Mouse (Mus musculus): ENCODE results near the gene Lbhd1.
A peak's percentile ranks its signal among the peaks of the same experiment; 100 is the strongest.

Gene Lbhd1

DNA sequence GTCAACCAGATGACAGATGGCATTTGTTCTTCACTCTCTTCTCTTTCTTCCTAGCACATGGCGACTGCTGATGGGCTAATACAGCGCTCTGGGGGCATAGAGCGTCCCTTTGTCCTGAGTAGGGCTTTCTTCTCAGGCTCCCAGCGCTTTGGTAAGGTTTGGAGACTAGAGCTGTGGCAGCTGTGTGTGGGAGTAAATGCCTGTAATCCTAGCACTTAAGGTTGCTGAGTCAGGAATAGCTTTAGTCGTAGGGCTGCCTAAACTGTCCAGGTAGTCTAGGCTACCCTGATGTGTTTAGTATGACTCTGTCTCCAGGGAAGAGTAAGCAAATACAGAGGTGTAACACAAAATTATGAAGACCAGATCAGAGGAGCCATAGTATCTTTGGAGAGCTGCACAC, 28.3 kb downstream of the Lbhd1 start:
- DNase-seq (ENCODE audit: low spot score): no peak

DNA sequence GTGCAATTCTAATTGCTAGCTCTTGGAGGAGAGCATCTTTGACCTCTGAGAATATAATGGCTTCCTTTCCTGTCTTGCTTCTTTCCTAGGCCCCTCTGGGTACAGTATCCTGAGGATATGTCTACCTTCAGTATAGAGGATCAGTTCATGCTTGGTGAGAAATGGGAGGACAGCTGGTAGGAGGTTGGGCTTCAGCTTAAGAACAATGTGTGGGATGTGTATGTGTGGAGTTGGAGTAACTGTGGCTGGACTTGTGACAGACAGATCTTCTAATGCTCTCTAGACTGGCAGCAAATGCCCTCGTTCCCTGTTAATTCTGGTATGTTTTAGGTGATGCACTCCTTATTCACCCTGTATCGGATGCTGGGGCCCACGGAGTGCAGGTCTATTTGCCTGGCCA, 30.7 kb downstream of the Lbhd1 start:
- no peak for DNase-seq (ENCODE audit: low spot score)

GRCm38 (mm10) chr19:8919000-8919399, 35.5 kb downstream of the Lbhd1 start:
- no peak for DNase-seq (ENCODE audit: low spot score)

DNA sequence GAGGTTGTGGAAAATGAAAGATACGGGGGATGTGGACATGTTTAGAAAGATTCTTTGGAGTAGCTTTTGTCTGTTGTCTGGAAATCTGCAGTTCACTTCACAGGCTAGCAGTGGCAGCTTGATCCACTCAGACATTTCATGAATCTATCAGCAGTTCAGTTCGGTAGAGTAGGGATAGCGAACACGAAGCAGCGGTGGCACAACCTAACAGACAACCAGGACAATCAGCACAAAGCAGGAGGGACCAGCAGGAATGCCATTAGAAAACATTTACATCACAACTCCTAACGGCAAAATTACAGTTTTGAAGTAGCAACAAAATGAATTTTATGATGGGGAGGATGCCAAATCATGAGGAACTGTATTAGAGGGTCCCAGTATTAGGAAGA, 36.1 kb downstream of the Lbhd1 start:
- no peak for DNase-seq (ENCODE audit: low spot score)

DNA sequence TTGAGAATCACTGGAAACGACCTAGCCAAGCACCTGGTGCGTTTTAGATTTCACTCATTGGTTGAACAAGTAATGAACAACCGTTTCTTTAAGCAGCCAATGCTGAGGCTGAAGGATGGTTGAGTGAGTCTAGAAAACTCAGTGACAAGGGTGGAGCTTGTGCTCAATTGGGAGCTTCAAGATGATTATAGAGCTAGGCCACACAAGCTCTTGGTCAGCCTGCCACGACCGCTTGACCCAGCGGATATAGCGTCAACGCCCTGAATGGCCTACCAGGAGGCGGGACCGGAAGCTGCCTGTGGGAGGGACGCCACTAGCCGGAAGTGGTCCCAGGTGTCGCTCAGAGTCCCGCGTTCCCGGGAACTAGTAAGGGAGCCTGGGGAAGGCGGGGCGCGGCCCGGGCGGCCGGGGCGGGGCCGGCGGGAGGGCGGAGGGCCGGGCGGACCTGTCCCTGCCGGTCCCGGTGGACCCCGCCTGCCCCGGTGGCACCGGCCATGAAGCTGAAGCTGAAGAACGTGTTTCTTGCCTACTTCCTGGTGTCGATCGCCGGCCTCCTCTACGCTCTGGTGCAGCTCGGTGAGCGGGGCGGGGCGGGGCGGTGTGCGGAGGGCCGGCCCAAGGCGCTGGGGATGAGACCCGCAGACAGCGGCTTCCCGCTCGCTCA, 36.7 kb downstream of the Lbhd1 start, which contains the start of gene B3gat3:
Gene B3gat3 (plus strand): TSS at position 302 of the 664 bp plus-strand sequence.
- DNase-seq (ENCODE audit: low spot score): peak; percentile 82

GRCm38 (mm10) chr19:8920836-8921291, 37.3 kb downstream of the Lbhd1 start:
- no peak for DNase-seq (ENCODE audit: low spot score)

- DNase-seq (ENCODE audit: low spot score): no peak
Measured at GRCm38 (mm10) chr19:8921741-8922140, 38.2 kb downstream of the Lbhd1 start.

GRCm38 (mm10) chr19:8926766-8927165, 43.2 kb downstream of the Lbhd1 start:
- no peak for DNase-seq (ENCODE audit: low spot score)

DNA sequence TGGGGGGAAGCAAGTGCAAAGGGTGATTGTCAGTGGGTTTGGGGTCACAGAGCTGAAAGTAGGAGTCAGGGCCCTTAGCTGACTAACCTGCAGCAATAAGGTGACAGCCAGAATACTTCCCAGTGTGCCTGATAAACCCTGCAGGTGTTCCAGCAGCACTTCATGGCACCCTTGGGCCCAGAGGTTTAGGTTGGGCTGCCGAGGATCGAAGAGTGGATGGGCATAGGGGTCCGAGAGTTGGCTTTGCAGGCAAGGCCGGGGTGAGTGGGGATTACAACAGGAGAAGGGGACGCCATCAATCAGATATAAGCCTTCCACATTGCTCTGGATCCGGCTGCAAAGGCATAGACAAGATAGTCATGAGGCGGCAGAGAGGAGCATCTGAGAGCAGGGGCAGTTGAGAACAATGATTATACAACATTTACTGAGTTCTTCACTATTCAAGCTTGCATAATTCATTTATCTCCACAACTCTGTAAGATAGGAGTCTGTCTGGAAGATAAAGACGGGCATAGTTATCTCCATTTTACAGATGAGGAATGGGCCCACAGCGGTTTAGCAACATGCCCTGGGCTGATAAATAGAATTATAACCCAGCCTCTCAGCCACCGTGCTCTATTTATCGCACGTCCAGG, 44.5 kb downstream of the Lbhd1 start:
- no peak for DNase-seq (ENCODE audit: low spot score)

- no peak for DNase-seq (ENCODE audit: low spot score)
Measured at GRCm38 (mm10) chr19:8928689-8929223, 45.2 kb downstream of the Lbhd1 start.

DNA sequence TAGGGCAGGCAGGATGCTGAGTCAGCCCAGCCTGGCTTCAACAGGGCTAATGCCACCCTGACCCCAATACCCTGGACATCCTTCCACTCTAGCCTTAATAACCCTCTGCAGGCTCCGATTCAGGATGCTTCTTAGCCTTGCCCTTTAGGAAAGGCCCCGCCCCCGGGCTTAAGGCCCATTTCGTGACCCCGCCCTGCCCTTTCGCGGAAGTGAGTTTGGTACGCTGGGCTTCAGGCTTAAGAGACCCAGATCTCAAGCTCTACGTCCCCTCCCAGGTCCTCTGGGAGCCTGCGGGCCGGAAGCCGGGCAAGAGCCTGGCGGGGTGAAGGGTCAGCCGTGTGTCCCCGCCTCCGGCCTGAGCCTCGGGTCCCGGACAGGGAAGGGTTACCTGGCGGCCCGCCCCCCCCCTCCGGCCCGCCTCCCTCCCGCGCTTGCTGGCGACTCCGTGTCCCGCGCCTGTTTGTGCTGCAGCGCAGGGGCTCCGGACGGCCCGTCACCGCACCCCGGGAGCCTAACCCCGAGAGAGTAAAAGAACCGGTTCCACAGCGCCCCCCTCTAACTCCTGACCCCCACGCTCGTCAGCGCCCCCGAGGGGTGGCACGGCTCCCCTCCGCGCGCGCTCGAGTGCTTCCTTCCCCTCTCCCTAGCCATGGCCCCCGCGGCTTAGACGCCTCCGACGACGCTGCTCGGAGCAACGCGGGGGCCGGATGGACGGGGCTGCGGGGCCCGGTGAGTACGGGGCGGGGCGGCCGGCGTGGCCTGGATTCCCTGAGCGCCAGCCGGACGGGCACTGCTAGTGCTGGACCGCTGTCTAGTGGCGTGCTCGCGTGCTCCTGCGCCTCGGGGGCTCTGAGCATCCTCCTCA, 45.9 kb downstream of the Lbhd1 start, which contains the start of the genes Rom1 and Eml3:
Gene Rom1 (minus strand): TSS at position 133 of the 865 bp plus-strand sequence.
Gene Eml3 (plus strand): TSS at position 329 of the 865 bp plus-strand sequence.
- no peak for DNase-seq (ENCODE audit: low spot score)

DNA sequence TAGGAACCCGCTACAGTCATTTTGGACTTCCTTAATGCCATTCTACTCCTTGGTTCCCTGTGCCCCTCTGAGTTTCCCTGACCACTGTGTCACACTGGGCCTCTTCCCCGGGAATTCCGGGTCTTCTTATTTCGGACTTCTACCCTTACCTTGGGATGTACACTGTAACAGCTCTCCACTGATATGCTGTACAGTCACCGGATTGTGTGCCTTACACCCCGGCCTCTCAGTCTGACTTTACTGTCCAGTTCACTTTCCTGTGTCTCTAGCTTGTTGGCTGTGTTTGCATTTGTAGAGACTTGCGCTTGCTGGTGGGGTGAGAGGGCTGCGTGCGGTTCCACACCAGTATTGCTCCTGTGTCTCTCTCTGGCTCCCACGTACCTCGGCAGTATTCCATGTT, 46.6 kb downstream of the Lbhd1 start:
- DNase-seq (ENCODE audit: low spot score): no peak

- no peak for DNase-seq (ENCODE audit: low spot score)
Measured at GRCm38 (mm10) chr19:8930771-8931170, 47.2 kb downstream of the Lbhd1 start.

DNA sequence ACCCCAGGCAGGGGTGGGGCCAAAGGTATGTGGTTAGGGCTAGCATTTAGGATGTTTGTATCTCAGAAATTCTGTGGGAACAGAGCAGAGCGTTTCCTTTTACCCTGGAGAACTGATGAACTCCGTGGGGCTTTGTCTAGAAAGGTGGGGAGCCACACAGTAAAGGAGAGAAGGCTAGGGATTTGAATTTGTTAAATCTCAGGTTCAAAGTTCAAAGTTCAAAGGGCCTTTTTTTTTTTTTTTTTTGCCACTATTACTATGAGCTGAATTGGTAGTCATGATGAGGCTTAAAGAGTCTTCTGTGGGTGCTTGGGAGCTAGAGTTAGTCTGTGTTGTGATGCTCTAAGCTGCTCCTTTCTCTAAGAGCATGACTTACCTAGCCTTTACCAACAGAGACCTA, 53.2 kb downstream of the Lbhd1 start:
- no peak for DNase-seq (ENCODE audit: low spot score)

- no peak for DNase-seq (ENCODE audit: low spot score)
Measured at GRCm38 (mm10) chr19:8940526-8941133, 57.1 kb downstream of the Lbhd1 start.

GRCm38 (mm10) chr19:8941136-8941514, 57.6 kb downstream of the Lbhd1 start:
- no peak for DNase-seq (ENCODE audit: low spot score)

DNA sequence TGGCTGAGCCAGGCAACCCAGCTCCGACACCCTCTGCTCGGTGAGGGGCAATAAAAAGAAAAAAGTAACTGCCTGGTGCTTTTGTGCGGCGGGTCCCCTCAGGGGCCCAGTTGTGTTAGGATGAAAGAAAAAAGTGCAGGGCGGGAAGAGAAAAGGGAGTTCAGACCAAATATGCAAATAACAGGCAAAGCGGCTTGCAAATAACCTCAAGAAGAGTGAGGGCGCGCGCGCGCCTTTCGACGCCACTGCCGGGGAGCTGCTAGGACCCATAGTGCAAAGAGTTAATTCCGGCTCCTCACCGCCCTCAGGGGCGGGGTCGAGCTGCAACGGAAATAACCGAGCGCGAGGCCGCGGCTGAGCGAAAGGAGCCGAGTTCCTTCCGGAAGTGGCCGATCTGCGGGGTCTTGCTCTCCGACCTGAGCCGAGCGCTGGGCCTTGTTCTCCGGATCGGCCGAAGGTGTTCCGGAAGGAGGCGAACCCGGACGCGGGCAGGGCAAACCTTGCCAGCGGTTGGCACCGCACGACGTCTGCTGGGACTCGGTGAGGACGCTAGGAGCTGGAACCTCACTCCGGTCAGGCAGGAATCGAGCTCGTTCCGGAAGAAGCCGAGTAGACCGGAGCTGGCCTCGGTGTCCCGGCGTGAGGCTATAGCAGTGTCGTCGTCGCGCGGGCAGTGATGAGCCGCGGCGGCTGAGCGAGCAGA, 58.1 kb downstream of the Lbhd1 start, which contains the start of gene Mta2:
Gene Mta2 (plus strand): TSS at position 361 of the 703 bp plus-strand sequence.
- DNase-seq (ENCODE audit: low spot score): peak; percentile 91
